Mouse (Mus musculus) neural tube, embryonic 12.5 days (tissue): ENCODE results near the gene Prickle1. TPM values are rescaled to one million over a fixed set of nuclear protein-coding genes. Genes with fewer than 3 reads are reported as not detected.

Experiments used
- ATAC-seq: fragments of 200-750 bp; cut with Nextera tagmentation; 2 replicates; pipeline ENCODE4 v1.8.0; 2017; ENCODE audit warnings: low read depth, mild to moderate bottlenecking, moderate TSS enrichment, moderate library complexity; ENCODE audit not compliant: low FRiP score
- H3K27ac ChIP-seq: fragments of 300-500 bp; sonication (generic); 2 replicates; pipeline ENCODE4 v1.5.1; 2016
- H3K27me3 ChIP-seq: fragments of 300-500 bp; sonication (generic); replicated peaks from 2 replicates; pipeline ENCODE4 v1.6.1; 2016; ENCODE audit warnings: mild to moderate bottlenecking
- H3K36me3 ChIP-seq: fragments of 300-500 bp; sonication (generic); 2 replicates; pipeline ENCODE4 v1.6.1; 2016; ENCODE audit warnings: mild to moderate bottlenecking
- H3K4me1 ChIP-seq: fragments of 300-500 bp; sonication (generic); 2 replicates; pipeline ENCODE4 v1.6.1; 2016
- H3K4me2 ChIP-seq: fragments of 300-500 bp; sonication (generic); replicated peaks from 2 replicates; pipeline ENCODE4 v1.6.1; 2016; ENCODE audit warnings: mild to moderate bottlenecking
- H3K4me3 ChIP-seq: fragments of 300-500 bp; sonication (generic); 2 replicates; pipeline ENCODE4 v1.5.1; 2016
- H3K9ac ChIP-seq: fragments of 300-500 bp; sonication (generic); 2 replicates; pipeline ENCODE4 v1.6.1; 2016; ENCODE audit warnings: mild to moderate bottlenecking
- H3K9me3 ChIP-seq: fragments of 300-500 bp; sonication (generic); 2 replicates; pipeline ENCODE4 v1.6.1; 2016; ENCODE audit warnings: mild to moderate bottlenecking
- WGBS: fragments of 180-500 bp; shearing (Covaris S2); methylation state at CpG from one replicate; pipeline ENCODE4 v1.1.7; 2016; 5-methylcytosine and 5-hydroxymethylcytosine counted together
- polyA plus RNA-seq: library from polyadenylated mRNA; unstranded; fragments of >200 nt; fragmentation: Nextera tagmentation; extraction: Ambion mirVana; gene quantifications from 2 replicates; pipeline ENCODE4 v1.2.1, GENCODE M21; 2016

Gene Prickle1
- polyA plus RNA-seq, 1 experiment from 2014 or later = 19.2 TPM

DNA sequence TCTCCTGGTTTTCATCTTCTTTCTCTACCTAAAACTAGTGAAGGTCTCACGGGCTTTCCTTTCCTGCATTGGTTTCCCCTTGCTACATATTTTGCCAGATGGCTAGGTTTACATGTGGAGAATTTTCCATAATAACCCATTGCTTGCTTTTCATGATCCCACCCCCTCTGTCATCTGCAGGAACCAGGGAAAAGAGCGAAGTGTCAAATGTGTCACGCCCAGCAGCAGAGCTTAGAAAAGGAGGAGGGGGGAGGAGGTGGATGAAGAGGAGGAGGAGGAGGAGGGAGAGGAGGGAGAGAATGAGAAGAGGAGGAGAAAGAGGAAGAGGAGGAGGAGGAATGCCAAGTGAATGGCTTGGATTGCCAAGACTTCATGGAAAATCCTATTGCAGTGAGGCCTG lies 17.9 kb upstream of the Prickle1 start:
- no peak for ATAC-seq
- no peak overlapping the region for H3K4me3 ChIP-seq
- H3K9ac ChIP-seq = no peak overlapping the region
- H3K4me1 ChIP-seq = no peaks in the 10 kb centered on the region
- H3K9me3 ChIP-seq = 0 out of 2 replicates have a peak, but pooled peaks cover 7% of the 10 kb centered on the region
- WGBS = 75% methylated on average over 3 of the region's 3 CpGs
- no peak overlapping the region for H3K27ac ChIP-seq
- H3K4me2 ChIP-seq = no peak overlapping the region
- no peaks in the 10 kb centered on the region for H3K36me3 ChIP-seq
- no peaks in the 10 kb centered on the region for H3K27me3 ChIP-seq

GRCm38 (mm10) chr15:93611536-93612300 lies 16.0 kb upstream of the Prickle1 start:
- no peak overlapping the region for H3K4me2 ChIP-seq
- H3K9me3 ChIP-seq = 0 out of 2 replicates have a peak, but pooled peaks cover 7% of the 10 kb centered on the region
- no peaks in the 10 kb centered on the region for H3K27me3 ChIP-seq
- no peaks in the 10 kb centered on the region for H3K36me3 ChIP-seq
- WGBS = 89% methylated on average over 16 of the region's 16 CpGs
- H3K9ac ChIP-seq = no peak overlapping the region
- no peak for ATAC-seq
- H3K4me3 ChIP-seq = no peak overlapping the region
- no peak overlapping the region for H3K27ac ChIP-seq
- H3K4me1 ChIP-seq = no peaks in the 10 kb centered on the region

DNA sequence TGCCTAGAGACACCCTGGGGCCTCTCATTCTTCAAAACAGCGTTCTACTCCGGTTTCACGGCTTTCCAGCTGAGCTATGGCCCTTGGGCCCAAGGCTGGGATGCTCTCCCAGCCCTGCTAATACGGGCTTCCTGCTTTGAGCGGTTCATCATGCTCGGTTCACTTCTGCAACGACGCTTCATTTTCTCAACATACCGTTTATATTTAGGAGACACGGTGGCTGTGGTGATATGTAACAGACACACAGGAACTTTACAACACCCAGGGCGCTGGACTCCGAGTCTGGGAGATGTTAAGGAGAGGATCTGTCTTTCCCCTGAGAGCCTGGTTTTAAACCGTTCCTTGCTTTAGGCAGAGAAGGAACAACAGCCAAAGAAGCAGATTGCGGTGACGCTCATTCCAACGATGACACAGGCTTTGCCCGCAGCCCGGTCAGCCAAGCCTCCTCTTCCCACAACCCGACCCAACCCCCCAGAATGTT lies 15.1 kb upstream of the Prickle1 start:
- ATAC-seq = no peak
- Histone ChIP-seq H3K9me3 (0 out of 2 replicates have a peak, but pooled peaks cover 7% of the 10 kb centered on the region), H3K9ac (no peak overlapping the region), H3K4me2 (no peak overlapping the region), H3K36me3 (no peaks in the 10 kb centered on the region), H3K4me1 (no peaks in the 10 kb centered on the region), H3K27ac (no peak overlapping the region), H3K4me3 (no peak overlapping the region), H3K27me3 (no peaks in the 10 kb centered on the region)
- 71% methylated on average over 19 of the region's 19 CpGs for WGBS

- no peak for ATAC-seq
- no peak overlapping the region for H3K27ac ChIP-seq
- H3K36me3 ChIP-seq = no peaks in the 10 kb centered on the region
- 0 out of 2 replicates have a peak, but pooled peaks cover 4% of the 10 kb centered on the region for H3K9me3 ChIP-seq
- no peak overlapping the region for H3K4me2 ChIP-seq
- no peak overlapping the region for H3K9ac ChIP-seq
- no peaks in the 10 kb centered on the region for H3K27me3 ChIP-seq
- WGBS = 88% methylated on average over 18 of the region's 18 CpGs
- H3K4me3 ChIP-seq = no peak overlapping the region
- no peaks in the 10 kb centered on the region for H3K4me1 ChIP-seq
These were observed 14.6 kb upstream of the Prickle1 start for GRCm38 (mm10) chr15:93610288-93610687.

DNA sequence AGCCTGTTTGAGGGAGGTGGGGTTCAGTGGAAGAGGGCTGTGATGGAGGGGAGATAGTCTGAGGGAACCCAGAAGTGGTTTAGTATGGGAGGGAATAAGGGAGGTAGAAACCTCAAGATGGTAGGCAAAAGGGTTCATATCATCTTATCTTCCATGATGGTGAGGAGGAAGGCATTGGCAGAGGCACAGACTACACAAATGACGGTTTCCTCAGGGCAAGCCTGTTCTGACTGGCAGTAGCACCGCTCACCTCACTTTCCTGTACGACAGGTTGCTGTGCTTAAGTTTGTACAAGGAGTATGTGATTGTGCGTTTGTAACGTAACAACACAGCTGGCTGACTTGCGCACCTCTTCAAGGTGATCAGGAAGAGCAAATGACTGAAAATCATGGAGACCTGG lies 7.2 kb upstream of the Prickle1 start:
- H3K27me3 ChIP-seq = no peaks in the 10 kb centered on the region
- no peak overlapping the region for H3K9ac ChIP-seq
- no peaks in the 10 kb centered on the region for H3K4me1 ChIP-seq
- no peak overlapping the region for H3K4me2 ChIP-seq
- no peaks in the 10 kb centered on the region for H3K36me3 ChIP-seq
- WGBS = 93% methylated on average over 6 of the region's 6 CpGs
- H3K27ac ChIP-seq = no peak overlapping the region
- no peak for ATAC-seq
- no peaks in the 10 kb centered on the region for H3K9me3 ChIP-seq
- H3K4me3 ChIP-seq = no peak overlapping the region

DNA sequence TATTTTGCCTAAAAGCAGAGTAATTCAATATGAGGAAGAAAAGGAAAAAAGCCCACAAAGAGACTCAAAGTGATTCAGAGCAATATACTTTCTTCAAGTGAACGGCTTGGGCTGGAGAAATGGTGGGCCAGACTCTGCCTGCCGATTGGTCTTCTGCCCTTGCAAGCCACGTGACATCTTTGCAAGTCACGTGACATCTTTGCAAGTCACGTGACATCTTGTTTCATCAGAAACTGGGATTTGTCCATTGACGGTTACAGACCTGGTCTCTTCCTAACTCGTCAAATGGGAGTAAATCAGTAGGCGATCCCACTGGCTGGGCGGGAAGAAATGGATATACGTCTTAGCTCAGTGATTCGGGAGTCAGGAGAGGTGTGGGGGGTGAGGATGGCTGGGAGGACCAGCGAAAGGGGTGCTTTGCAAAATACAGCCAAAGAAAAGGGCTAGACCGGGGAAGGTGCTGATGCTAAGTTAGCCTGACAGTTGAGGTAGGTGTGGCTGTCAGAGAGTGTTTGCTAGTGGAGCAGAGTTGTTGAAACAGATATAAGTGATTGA lies 5.8 kb upstream of the Prickle1 start:
- ATAC-seq = no peak
- Histone ChIP-seq H3K27ac (no peak overlapping the region), H3K4me2 (no peak overlapping the region), H3K27me3 (no peaks in the 10 kb centered on the region), H3K9ac (no peak overlapping the region), H3K9me3 (no peaks in the 10 kb centered on the region), H3K4me1 (no peaks in the 10 kb centered on the region), H3K36me3 (no peaks in the 10 kb centered on the region), H3K4me3 (no peak overlapping the region)
- 93% methylated on average over 13 of the region's 13 CpGs for WGBS

GRCm38 (mm10) chr15:93596991-93597390 lies 1.3 kb upstream of the Prickle1 start:
- H3K4me3 ChIP-seq = no peak overlapping the region
- ATAC-seq = no peak
- no peak overlapping the region for H3K9ac ChIP-seq
- H3K27me3 ChIP-seq = no peaks in the 10 kb centered on the region
- peak overlapping the region; percentile 91 for H3K4me2 ChIP-seq
- no peaks in the 10 kb centered on the region for H3K9me3 ChIP-seq
- WGBS = 69% methylated on average over 11 of the region's 11 CpGs
- no peaks in the 10 kb centered on the region for H3K36me3 ChIP-seq
- no peak overlapping the region for H3K27ac ChIP-seq
- peaks cover 13% of the 10 kb centered on the region for H3K4me1 ChIP-seq

GRCm38 (mm10) chr15:93596285-93596684 lies 594 bp upstream of the Prickle1 start:
- WGBS = under 1% methylated on average over 11 of the region's 11 CpGs
- Histone ChIP-seq H3K4me2 (peak overlapping the region; percentile 91), H3K27ac (no peak overlapping the region), H3K27me3 (no peaks in the 10 kb centered on the region), H3K9ac (peak overlapping the region; percentile 87), H3K4me3 (peak overlapping the region; percentile 80), H3K4me1 (peaks cover 19% of the 10 kb centered on the region), H3K9me3 (no peaks in the 10 kb centered on the region), H3K36me3 (no peaks in the 10 kb centered on the region)
- ATAC-seq = peak; percentile 71

DNA sequence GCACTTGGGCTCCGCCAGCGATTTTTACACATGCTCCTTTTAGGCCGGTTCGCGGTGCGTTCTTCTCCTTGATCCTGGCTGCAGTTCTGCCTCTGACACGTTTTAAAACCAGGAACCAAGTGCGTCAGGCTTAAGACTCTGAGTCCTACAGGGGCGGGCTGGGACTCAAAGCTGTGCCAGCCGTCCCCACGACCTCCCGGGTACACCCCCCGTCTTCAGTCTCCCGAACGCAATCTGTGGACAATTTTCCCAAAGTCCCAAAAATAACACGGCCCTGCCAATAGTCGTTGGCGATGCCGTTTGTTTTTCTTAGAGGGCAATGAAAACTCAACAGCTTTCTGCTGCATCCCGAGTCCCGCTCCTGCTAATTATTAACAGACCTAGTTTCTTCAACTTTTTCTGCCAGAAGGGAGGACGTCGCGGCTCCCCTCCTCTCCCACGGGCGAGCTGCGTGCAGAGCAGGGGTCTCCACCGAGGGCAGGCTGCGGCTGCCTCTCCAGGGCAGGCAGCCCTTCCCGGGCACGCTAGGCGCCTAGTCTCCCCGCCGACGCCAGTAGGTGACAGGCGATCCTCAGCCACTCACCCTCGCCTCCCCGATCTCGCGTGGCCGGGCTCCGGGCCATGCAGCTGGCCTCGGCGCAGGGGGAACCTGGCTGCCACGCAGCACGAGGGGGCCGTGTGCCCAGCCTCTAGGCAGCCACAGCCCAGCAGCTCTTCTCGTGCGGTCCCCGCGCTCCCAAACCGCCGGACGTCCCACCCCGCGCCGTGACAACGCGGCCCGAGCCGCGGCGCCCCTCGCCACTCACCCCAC lies 598 bp downstream of the Prickle1 start:
- H3K4me2 ChIP-seq = peak overlapping the region; percentile 91
- H3K36me3 ChIP-seq = no peaks in the 10 kb centered on the region
- peak overlapping the region; percentile 79 for H3K27ac ChIP-seq
- H3K4me1 ChIP-seq = peaks cover 22% of the 10 kb centered on the region
- peak; percentile 69 for ATAC-seq
- no peaks in the 10 kb centered on the region for H3K27me3 ChIP-seq
- peak overlapping the region; percentile 87 for H3K9ac ChIP-seq
- H3K4me3 ChIP-seq = peak overlapping the region; percentile 80
- under 1% methylated on average over 64 of the region's 64 CpGs for WGBS
- no peaks in the 10 kb centered on the region for H3K9me3 ChIP-seq

DNA sequence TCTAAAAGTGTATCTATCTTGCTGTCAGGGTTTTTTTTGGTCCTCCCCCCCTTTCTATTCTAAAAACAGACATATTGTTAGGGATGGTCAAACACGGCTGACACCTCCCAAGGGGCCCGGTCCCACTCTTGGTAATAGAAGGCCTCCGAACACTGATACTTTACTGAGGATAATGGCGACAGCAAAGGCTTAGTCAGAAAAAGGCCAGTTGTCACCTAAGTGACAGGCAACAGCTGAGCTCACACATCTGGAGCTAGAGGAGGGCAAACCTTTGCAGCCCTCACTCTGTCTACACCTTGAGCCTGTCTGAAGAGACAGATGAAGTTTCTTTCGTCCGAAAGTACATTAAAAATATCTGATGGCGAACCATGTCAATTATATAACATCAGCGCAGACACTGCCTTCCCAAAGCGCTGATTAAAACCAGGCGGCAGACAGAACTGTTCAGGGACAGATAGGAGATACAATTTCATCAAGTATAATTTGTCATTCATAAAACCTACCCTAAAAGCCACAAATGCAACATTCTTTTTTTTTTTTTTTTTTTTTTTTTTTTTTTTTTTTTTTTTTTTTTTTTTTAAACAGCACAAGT lies 1.3 kb downstream of the Prickle1 start:
- ATAC-seq = no peak
- no peaks in the 10 kb centered on the region for H3K27me3 ChIP-seq
- peaks cover 22% of the 10 kb centered on the region for H3K4me1 ChIP-seq
- H3K4me2 ChIP-seq = peak overlapping the region; percentile 91
- H3K9ac ChIP-seq = 0 out of 2 replicates have a peak overlapping the region, but pooled peaks have one; percentile 22
- no peaks in the 10 kb centered on the region for H3K36me3 ChIP-seq
- H3K9me3 ChIP-seq = no peaks in the 10 kb centered on the region
- peak overlapping the region; percentile 80 for H3K4me3 ChIP-seq
- WGBS = 19% methylated on average over 10 of the region's 10 CpGs
- no peak overlapping the region for H3K27ac ChIP-seq

- H3K27me3 ChIP-seq = no peaks in the 10 kb centered on the region
- no peaks in the 10 kb centered on the region for H3K9me3 ChIP-seq
- H3K36me3 ChIP-seq = no peaks in the 10 kb centered on the region
- no peak overlapping the region for H3K9ac ChIP-seq
- H3K4me1 ChIP-seq = peaks cover 22% of the 10 kb centered on the region
- ATAC-seq = no peak
- peak overlapping the region; percentile 56 for H3K4me2 ChIP-seq
- 67% methylated on average over 3 of the region's 3 CpGs for WGBS
- H3K27ac ChIP-seq = no peak overlapping the region
- no peak overlapping the region for H3K4me3 ChIP-seq
These were observed 3.1 kb downstream of the Prickle1 start for GRCm38 (mm10) chr15:93592596-93592995.
